Mouse (Mus musculus): Measurements from ENCODE around the gene Brip1. TPM values are rescaled to one million over a fixed set of nuclear protein-coding genes. Genes with fewer than 3 reads are reported as not detected.

Brip1 gene
- polyA plus RNA-seq, 1 experiment, result 8.2 TPM

DNA sequence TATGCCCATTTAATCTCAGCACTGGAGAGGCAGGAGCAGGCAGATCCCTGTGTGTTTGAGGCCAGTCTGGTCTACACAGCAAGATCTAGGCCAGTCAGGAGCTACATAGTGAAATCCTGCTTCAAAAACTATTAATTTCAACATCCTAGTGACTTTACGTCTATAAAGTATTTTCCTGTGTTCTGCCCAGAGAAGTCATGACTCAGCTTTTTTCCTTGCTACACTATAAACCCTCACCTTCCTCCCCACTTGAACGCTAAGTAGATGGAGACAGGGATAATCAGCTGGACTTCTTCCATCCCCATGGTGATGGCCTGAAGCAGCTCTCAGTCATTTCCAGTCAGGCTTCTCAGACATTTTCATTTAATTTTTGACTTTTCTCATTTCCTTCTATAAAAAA lies 187.9 kb downstream of the Brip1 start:
- no peak for TF ChIP-seq POLR2A (IDR thresholded peaks at IDR 0.05; ENCODE audit: borderline replicate concordance, low read depth, low read length)
- no peak for TF ChIP-seq CTCF (IDR thresholded peaks at IDR 0.05; ENCODE audit: low read depth, low read length)
- H3K27ac ChIP-seq (ENCODE audit: insufficient read depth, low read depth, low read length), result no peak overlapping the region
- no peaks in the 10 kb centered on the region for H3K4me1 ChIP-seq (ENCODE audit: control insufficient read depth, insufficient read depth, low read length)
- H3K4me3 ChIP-seq (ENCODE audit: insufficient read depth, low read length), result no peak overlapping the region

DNA sequence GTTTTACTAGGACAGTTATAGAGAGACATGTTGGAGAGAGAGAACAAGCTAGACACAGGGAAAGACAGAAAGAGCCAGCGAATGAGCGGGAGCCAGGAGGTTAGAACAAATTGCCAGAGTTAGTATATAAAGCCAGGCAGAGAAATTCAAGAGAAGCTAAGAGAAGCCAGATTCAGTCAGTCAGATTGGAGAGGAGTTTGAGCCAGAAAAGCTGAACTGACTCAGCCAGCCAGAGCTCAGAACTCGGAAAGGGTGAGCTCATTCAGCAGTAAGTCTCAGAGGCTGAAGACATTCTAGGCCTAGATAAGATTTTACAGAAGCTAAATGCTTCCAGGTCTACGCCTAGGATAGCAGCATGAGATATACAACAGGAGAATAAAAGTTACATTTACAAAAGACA lies 190.5 kb downstream of the Brip1 start:
- Histone ChIP-seq H3K4me1 (ENCODE audit: control insufficient read depth, insufficient read depth, low read length) (no peaks in the 10 kb centered on the region), H3K4me3 (ENCODE audit: insufficient read depth, low read length) (no peak overlapping the region), H3K27ac (ENCODE audit: insufficient read depth, low read depth, low read length) (no peak overlapping the region)
- TF ChIP-seq CTCF (IDR thresholded peaks at IDR 0.05; ENCODE audit: low read depth, low read length) (no peak), POLR2A (IDR thresholded peaks at IDR 0.05; ENCODE audit: borderline replicate concordance, low read depth, low read length) (no peak)

DNA sequence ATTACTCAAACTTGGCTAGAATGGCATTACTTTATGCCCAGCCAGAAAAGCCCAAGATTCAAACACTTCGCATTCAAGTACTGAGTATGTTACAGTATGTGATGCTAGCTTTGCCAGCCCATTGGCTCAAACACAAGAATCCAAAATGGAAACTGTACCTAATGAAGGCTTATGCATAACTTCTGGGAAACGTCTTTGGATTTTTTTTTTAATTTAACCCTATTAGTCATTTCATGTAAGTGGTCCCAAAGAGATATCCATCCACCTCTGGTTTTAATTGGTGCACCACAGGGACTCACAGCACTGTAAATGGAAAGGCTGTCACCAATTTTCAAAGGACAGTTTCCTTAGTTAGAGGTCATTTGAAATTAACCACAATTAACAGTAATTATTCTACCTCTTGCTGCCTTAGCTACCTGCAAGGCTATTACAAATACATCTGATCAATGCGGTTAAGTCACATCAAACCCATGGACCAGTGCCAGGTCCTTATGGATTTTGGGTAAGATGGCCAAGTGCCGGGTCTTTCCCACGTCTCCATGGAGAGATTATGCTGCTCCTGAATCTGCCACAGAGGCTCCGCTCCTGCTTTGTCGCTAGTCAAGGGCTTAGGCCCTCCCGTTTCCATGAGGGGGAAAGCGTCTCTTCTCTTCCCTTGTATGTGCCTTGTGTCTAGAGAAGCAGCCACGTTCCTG lies 192.6 kb downstream of the Brip1 start:
- TF ChIP-seq POLR2A (IDR thresholded peaks at IDR 0.05; ENCODE audit: borderline replicate concordance, low read depth, low read length) (no peak), CTCF (IDR thresholded peaks at IDR 0.05; ENCODE audit: low read depth, low read length) (no peak)
- no peak overlapping the region for H3K27ac ChIP-seq (ENCODE audit: insufficient read depth, low read depth, low read length)
- H3K4me3 ChIP-seq (ENCODE audit: insufficient read depth, low read length), result no peak overlapping the region
- no peaks in the 10 kb centered on the region for H3K4me1 ChIP-seq (ENCODE audit: control insufficient read depth, insufficient read depth, low read length)

Other genes starting within 250 kb of the Brip1 start
- 9.1 and 11.1 TPM in 2 replicates for gene Ints2, start 56.4 kb upstream of the Brip1 start, polyA plus RNA-seq (2012; ENCODE audit: insufficient read depth, insufficient read length, missing spikeins)
- 28.2 and 34.9 TPM in 2 replicates for gene Med13, start 156.4 kb upstream of the Brip1 start, polyA plus RNA-seq (2012; ENCODE audit: insufficient read depth, insufficient read length, missing spikeins)